Mouse (Mus musculus) MEL (cell line): ENCODE data around the gene Rilpl1. TPM values are rescaled to one million over a fixed set of nuclear protein-coding genes. Genes with fewer than 3 reads are reported as not detected.

Source experiments
- DNase-seq: peaks from one replicate; pipeline ENCODE4 v3.0.0; 2011; ENCODE audit warnings: low read depth, low spot score
- H3K27ac ChIP-seq: 2 replicates; pipeline ENCODE4 v1.5.1; 2012; ENCODE audit warnings: low read depth, mild to moderate bottlenecking, control low read depth, low read length, moderate library complexity; ENCODE audit not compliant: control insufficient read depth
- H3K27me3 ChIP-seq, 2 experiments: fragments of 150-350 bp in 1 of 2; sonication (generic) in 1 of 2; 2 replicates each; pipeline ENCODE4 v1.6.1; 2012; ENCODE audit warnings: low read length in 2 of 2, mild to moderate bottlenecking in 2 of 2, improper control_type of control experiment in 1 of 2, moderate library complexity in 1 of 2; ENCODE audit not compliant: insufficient read depth in 2 of 2, control insufficient read depth in 1 of 2
- H3K36me3 ChIP-seq, 2 experiments: 2 replicates each; pipeline ENCODE4 v1.6.1; 2012 to 2014; ENCODE audit warnings: low read length in 2 of 2, improper control_type of control experiment in 1 of 2, inconsistent platforms in 1 of 2, mild to moderate bottlenecking in 1 of 2; ENCODE audit not compliant: insufficient read depth in 2 of 2, control insufficient read depth in 1 of 2
- H3K4me1 ChIP-seq, 2 experiments: fragments of 150-350 bp in 1 of 2; sonication (generic) in 1 of 2; 2 replicates each; pipeline ENCODE4 v1.6.1; 2012; ENCODE audit warnings: low read length in 2 of 2, improper control_type of control experiment in 1 of 2, mild to moderate bottlenecking in 1 of 2; ENCODE audit not compliant: insufficient read depth in 2 of 2, control insufficient read depth in 1 of 2
- H3K4me3 ChIP-seq, 2 experiments: fragments of 150-350 bp in 1 of 2; sonication (generic) in 1 of 2; 2 replicates each; pipeline ENCODE4 v1.5.1; 2012; ENCODE audit warnings: low read depth in 2 of 2, low read length in 2 of 2, mild to moderate bottlenecking in 2 of 2, moderate library complexity in 2 of 2, control low read depth in 1 of 2, improper control_type of control experiment in 1 of 2; ENCODE audit not compliant: control insufficient read depth in 1 of 2, insufficient read depth in 1 of 2
- H3K79me2 ChIP-seq: 2 replicates; pipeline ENCODE4 v1.6.1; 2012; ENCODE audit warnings: mild to moderate bottlenecking, low read length, moderate library complexity; ENCODE audit not compliant: control insufficient read depth, poor library complexity, insufficient read depth
- H3K9ac ChIP-seq: 2 replicates; pipeline ENCODE4 v1.6.1; 2012; ENCODE audit warnings: low read depth, mild to moderate bottlenecking, control low read depth, low read length, moderate library complexity; ENCODE audit not compliant: control insufficient read depth, poor library complexity, severe bottlenecking
- H3K9me3 ChIP-seq: fragments of 150-350 bp; sonication (generic); replicated peaks from 2 replicates; pipeline ENCODE4 v1.6.1; 2012; ENCODE audit warnings: mild to moderate bottlenecking, low read length, improper control_type of control experiment, moderate library complexity; ENCODE audit not compliant: insufficient read depth
- CHD2 ChIP-seq: IDR thresholded peaks from 2 replicates; pipeline ENCODE4 v1.6.1; 2011; ENCODE audit warnings: low read length, improper control_type of control experiment
- ELF1 ChIP-seq: IDR thresholded peaks from 2 replicates; pipeline ENCODE4 v1.6.1; 2014; ENCODE audit warnings: low read depth, mild to moderate bottlenecking, inconsistent platforms, low read length, improper control_type of control experiment, moderate library complexity
- EP300 ChIP-seq, 2 experiments: IDR thresholded peaks; 2 replicates each; pipeline ENCODE4 v1.6.1; 2011; ENCODE audit warnings: improper control_type of control experiment in 2 of 2, low read length in 2 of 2, low read depth in 1 of 2, mild to moderate bottlenecking in 1 of 2
- GATA1 ChIP-seq: IDR thresholded peaks from 2 replicates; pipeline ENCODE4 v1.6.1; 2011; ENCODE audit warnings: low read depth, low read length, improper control_type of control experiment
- JUND ChIP-seq: IDR thresholded peaks from 2 replicates; pipeline ENCODE4 v1.6.1; 2011; ENCODE audit warnings: low read depth, mild to moderate bottlenecking, improper control_type of control experiment, low read length
- MAFK ChIP-seq: IDR thresholded peaks from 2 replicates; pipeline ENCODE4 v1.6.1; 2011; ENCODE audit warnings: low read depth, mild to moderate bottlenecking, low read length, improper control_type of control experiment, borderline replicate concordance
- MEF2A ChIP-seq: IDR thresholded peaks from 2 replicates; pipeline ENCODE4 v1.6.1; 2014; ENCODE audit warnings: low read depth, mild to moderate bottlenecking, inconsistent platforms, low read length, improper control_type of control experiment; ENCODE audit not compliant: poor library complexity, insufficient replicate concordance, severe bottlenecking; ENCODE audit errors: extremely low read depth
- MYC ChIP-seq: IDR thresholded peaks from 2 replicates; pipeline ENCODE4 v1.6.1; 2011; ENCODE audit warnings: low read depth, mild to moderate bottlenecking, low read length, improper control_type of control experiment, moderate library complexity
- RAD21 ChIP-seq: IDR thresholded peaks from 2 replicates; pipeline ENCODE4 v1.6.1; 2011; ENCODE audit warnings: mild to moderate bottlenecking, low read depth, low read length, improper control_type of control experiment
- SIN3A ChIP-seq: IDR thresholded peaks from 2 replicates; pipeline ENCODE4 v1.6.1; 2012; ENCODE audit warnings: low read length, improper control_type of control experiment, inconsistent platforms
- SMC3 ChIP-seq: IDR thresholded peaks from 2 replicates; pipeline ENCODE4 v1.6.1; 2011; ENCODE audit warnings: low read depth, low read length, improper control_type of control experiment
- USF2 ChIP-seq, 2 experiments: IDR thresholded peaks; 2 replicates each; pipeline ENCODE4 v1.6.1; 2011 to 2012; ENCODE audit warnings: improper control_type of control experiment in 2 of 2, low read length in 2 of 2, borderline replicate concordance in 1 of 2, inconsistent platforms in 1 of 2, low read depth in 1 of 2, mild to moderate bottlenecking in 1 of 2; ENCODE audit not compliant: insufficient read depth in 1 of 2
- ZNF384 ChIP-seq: IDR thresholded peaks from 2 replicates; pipeline ENCODE4 v1.6.1; 2012; ENCODE audit warnings: low read depth, mild to moderate bottlenecking, inconsistent platforms, low read length, improper control_type of control experiment
- polyA plus RNA-seq, 2 experiments: library from polyadenylated mRNA; stranded (reverse) in 1 of 2; unstranded in 1 of 2; fragments of >175 nt in 1 of 2; fragments of >200 nt in 1 of 2; gene quantifications; 2 replicates each; pipeline versions ENCODE4 v1.2.1 to v1.2.4; 2012; ENCODE audit warnings: low replicate concordance in 2 of 2, low read depth in 1 of 2; ENCODE audit not compliant: insufficient read length in 2 of 2, insufficient read depth in 1 of 2, missing spikeins in 1 of 2
- total RNA-seq: library from RNA; depleted of rRNA; stranded (reverse); fragments of 300-350 nt; gene quantifications from 2 replicates; pipeline ENCODE4 v1.2.3, GENCODE M21; 2012

Rilpl1 gene
- total and polyA plus RNA-seq, 3 experiments, result 5.7 to 8.6 TPM; not detected in 1

DNA sequence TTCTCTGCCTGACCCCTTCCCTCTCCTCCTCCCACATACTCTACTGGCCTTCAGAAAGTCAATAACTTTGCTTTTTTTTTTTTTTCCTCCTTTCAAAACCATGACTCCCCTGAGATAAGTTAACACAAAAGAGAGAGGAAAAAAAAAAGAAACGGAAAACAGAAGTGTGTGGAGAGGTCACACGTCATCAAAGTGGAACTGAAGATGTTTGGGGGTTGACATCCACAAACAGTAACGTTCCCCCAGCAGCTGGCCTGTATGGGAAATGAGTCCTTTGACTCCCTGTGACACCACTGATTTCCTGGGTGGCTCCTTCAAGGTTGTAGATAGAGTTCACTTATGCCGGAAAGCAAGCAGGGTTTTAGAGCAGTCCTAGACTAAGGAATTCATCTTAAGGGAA is 51.1 kb downstream of the Rilpl1 start:
- no peaks in the 10 kb centered on the region for H3K9me3 ChIP-seq
- peaks cover 0 to 7% of the 10 kb centered on the region in 2 experiments; a peak in 2 of 4 replicates for H3K36me3 ChIP-seq
- no peak overlapping the region for H3K4me3 ChIP-seq
- no peak overlapping the region for H3K9ac ChIP-seq
- H3K27ac ChIP-seq, result no peak overlapping the region
- TF ChIP-seq ZNF384 (peak; percentile 40; the same call in 1 of the 2 replicates), SMC3 (no peak), RAD21 (no peak)
- no peaks in the 10 kb centered on the region for H3K27me3 ChIP-seq
- H3K79me2 ChIP-seq, result peaks cover 13% of the 10 kb centered on the region
- no peak for DNase-seq
- peaks cover 0 to 23% of the 10 kb centered on the region in 2 experiments; a peak in 2 of 4 replicates for H3K4me1 ChIP-seq

GRCm38 (mm10) chr5:124478873-124479204 is 52.4 kb downstream of the Rilpl1 start:
- peaks cover 0 to 2% of the 10 kb centered on the region in 2 experiments; a peak in 1 of 4 replicates for H3K36me3 ChIP-seq
- H3K9me3 ChIP-seq, result no peaks in the 10 kb centered on the region
- TF ChIP-seq JUND (no peak), EP300 (IDR thresholded peaks at IDR 0.05; ENCODE audit: low read depth in 1 of 2, low read length in 2 of 2) (peak in 1 of 2 experiments; percentile 8; a peak in 1 of 4 replicates), MYC (no peak), GATA1 (0 out of 2 replicates have a peak, but pooled peaks have one; percentile 28), USF2 (IDR thresholded peaks at IDR 0.05; ENCODE audit: borderline replicate concordance in 1 of 2, insufficient read depth in 1 of 2, low read depth in 1 of 2, low read length in 2 of 2) (no peak), MEF2A (no peak), ELF1 (no peak), CHD2 (peak; percentile 49), SIN3A (no peak)
- TF ChIP-seq, all 39 proteins: peak for 3
- Histone ChIP-seq H3K27ac (peak overlapping the region; percentile 60), H3K79me2 (peaks cover 12% of the 10 kb centered on the region), H3K4me1 (peaks cover 0 to 20% of the 10 kb centered on the region in 2 experiments; a peak in 2 of 4 replicates), H3K9ac (peak overlapping the region; percentile 67), H3K27me3 (no peaks in the 10 kb centered on the region), H3K4me3 (peak overlapping the region; percentile 51 to 55)
- DNase-seq, result no peak

- H3K79me2 ChIP-seq, result no peaks in the 10 kb centered on the region
- no peaks in the 10 kb centered on the region for H3K27me3 ChIP-seq
- H3K4me1 ChIP-seq, result no peaks in the 10 kb centered on the region
- H3K27ac ChIP-seq, result no peak overlapping the region
- DNase-seq, result no peak
- no peak overlapping the region for H3K4me3 ChIP-seq
- no peaks in the 10 kb centered on the region for H3K36me3 ChIP-seq
- peak; percentile 63; the same call in 1 of the 2 replicates for TF ChIP-seq MAFK
- TF ChIP-seq ELF1, result no peak
- TF ChIP-seq, all 39 proteins: peak for 1
- H3K9ac ChIP-seq, result no peak overlapping the region
- no peaks in the 10 kb centered on the region for H3K9me3 ChIP-seq
These were observed 60.5 kb downstream of the Rilpl1 start for GRCm38 (mm10) chr5:124470591-124471171.
